Mouse (Mus musculus) lung, embryonic 16.5 days (tissue): Measurements from ENCODE around the gene Olfr183. TPM values are rescaled to one million over a fixed set of nuclear protein-coding genes. Genes with fewer than 3 reads are reported as not detected.

Experiments used
- polyA plus RNA-seq: library from polyadenylated mRNA; unstranded; fragments of >200 nt; fragmentation: Nextera tagmentation; extraction: Ambion mirVana; gene quantifications from 2 replicates; pipeline ENCODE4 v1.2.1, GENCODE M21; 2015

The Olfr183 gene
- polyA plus RNA-seq, 1 experiment from 2014 or later: not detected

Other genes starting within 250 kb of the Olfr183 start
- gene Olfr172, start 232.2 kb upstream of the Olfr183 start, polyA plus RNA-seq: not detected in 2 replicates
- gene Olfr173, start 195.1 kb upstream of the Olfr183 start, polyA plus RNA-seq: not detected in 2 replicates
- not detected in 2 replicates for gene Olfr175-ps1, start 168.6 kb upstream of the Olfr183 start, polyA plus RNA-seq
- not detected in 2 replicates for gene Olfr177, start 120.6 kb upstream of the Olfr183 start, polyA plus RNA-seq
- not detected in 2 replicates for gene Olfr178, start 103.3 kb upstream of the Olfr183 start, polyA plus RNA-seq
- gene Olfr181, start 66.6 kb upstream of the Olfr183 start, polyA plus RNA-seq: not detected in 2 replicates
- gene Olfr180, start 66.0 kb upstream of the Olfr183 start, polyA plus RNA-seq: not detected in 2 replicates
- not detected in 2 replicates for gene Olfr186, start 34.9 kb downstream of the Olfr183 start, polyA plus RNA-seq
- not detected in 2 replicates for gene Olfr187, start 44.4 kb downstream of the Olfr183 start, polyA plus RNA-seq
- gene Olfr190, start 82.6 kb downstream of the Olfr183 start, polyA plus RNA-seq: not detected in 2 replicates
- gene Olfr191, start 94.5 kb downstream of the Olfr183 start, polyA plus RNA-seq: not detected in 2 replicates
- not detected in 2 replicates for gene Olfr193, start 116.5 kb downstream of the Olfr183 start, polyA plus RNA-seq
- gene Olfr194, start 125.7 kb downstream of the Olfr183 start, polyA plus RNA-seq: not detected in 2 replicates
- gene Olfr195, start 151.7 kb downstream of the Olfr183 start, polyA plus RNA-seq: not detected in 2 replicates
- not detected in 2 replicates for gene Olfr196, start 175.1 kb downstream of the Olfr183 start, polyA plus RNA-seq
- gene Olfr198, start 208.2 kb downstream of the Olfr183 start, polyA plus RNA-seq: not detected in 2 replicates
- gene Olfr199, start 224.4 kb downstream of the Olfr183 start, polyA plus RNA-seq: not detected in 2 replicates